Mouse (Mus musculus) ES-Bruce4 (cell line): Measurements from ENCODE around the gene Icam4.

Experiments used
- CTCF ChIP-seq: IDR thresholded peaks from one replicate; pipeline ENCODE4 v1.8.1; 2011; ENCODE audit warnings: low read depth, low read length
- EP300 ChIP-seq: IDR thresholded peaks from 2 replicates; pipeline ENCODE4 v1.6.1; 2011; ENCODE audit warnings: low read depth, low read length; ENCODE audit not compliant: insufficient read depth

DNA sequence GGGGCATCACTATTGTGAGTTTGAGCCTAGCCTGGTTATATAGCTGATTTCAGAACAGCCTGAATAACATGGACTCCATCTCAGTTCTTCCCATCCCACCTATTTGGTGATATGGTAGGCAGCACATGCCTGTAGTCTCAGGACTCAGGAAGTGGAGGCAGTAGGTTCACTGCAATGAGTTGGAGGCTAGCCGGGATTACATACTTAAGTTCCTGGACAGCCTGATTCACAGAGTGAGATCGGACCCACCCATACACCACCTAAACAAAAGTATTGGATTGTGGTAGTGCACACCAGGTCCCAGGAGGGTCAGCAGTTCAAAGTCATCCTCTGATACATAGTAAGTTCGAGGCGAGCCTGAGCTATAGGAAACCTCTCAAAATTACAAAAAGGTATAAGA is 43.5 kb downstream of the Icam4 start:
- TF ChIP-seq EP300 (no peak), CTCF (no peak)
